Mouse (Mus musculus): Measurements from ENCODE around the gene Ube2c.

GRCm38 (mm10) chr2:164767812-164768540 lies 1.7 kb upstream of the Ube2c start:
- TF ChIP-seq USF1 (IDR thresholded peaks at IDR 0.05; ENCODE audit: low read depth, low read length) (no peak), EP300 (IDR thresholded peaks at IDR 0.05; ENCODE audit: low read depth in 1 of 2, low read length in 2 of 2) (no peak), POLR2A (IDR thresholded peaks at IDR 0.05; ENCODE audit: control insufficient read depth in 1 of 2, insufficient read depth in 1 of 2, low read depth in 1 of 2, low read length in 2 of 2, poor library complexity in 1 of 2) (no peak), CTCF (IDR thresholded peaks at IDR 0.05 in 2 of 3, conservative IDR thresholded peaks at IDR 0.05 in 1 of 3; ENCODE audit: control insufficient read depth in 1 of 3, insufficient read depth in 1 of 3, low read depth in 2 of 3, low read length in 3 of 3, poor library complexity in 1 of 3, severe bottlenecking in 1 of 3) (no peak), ZC3H11A (IDR thresholded peaks at IDR 0.05; ENCODE audit: low read depth, low read length) (no peak), MAX (IDR thresholded peaks at IDR 0.05; ENCODE audit: low read length) (no peak), KAT2A (conservative IDR thresholded peaks at IDR 0.05; ENCODE audit: low read depth, low read length) (no peak), TCF12 (IDR thresholded peaks at IDR 0.05; ENCODE audit: low read depth, low read length) (no peak)

Data from MEL (cell line).